Mouse (Mus musculus): ENCODE data around the gene Cox6a2. TPM values are rescaled to one million over a fixed set of nuclear protein-coding genes. Genes with fewer than 3 reads are reported as not detected.

Cox6a2 gene
- total and polyA plus RNA-seq, 3 experiments: 0.70 to 4.1 (median 1.1) TPM

DNA sequence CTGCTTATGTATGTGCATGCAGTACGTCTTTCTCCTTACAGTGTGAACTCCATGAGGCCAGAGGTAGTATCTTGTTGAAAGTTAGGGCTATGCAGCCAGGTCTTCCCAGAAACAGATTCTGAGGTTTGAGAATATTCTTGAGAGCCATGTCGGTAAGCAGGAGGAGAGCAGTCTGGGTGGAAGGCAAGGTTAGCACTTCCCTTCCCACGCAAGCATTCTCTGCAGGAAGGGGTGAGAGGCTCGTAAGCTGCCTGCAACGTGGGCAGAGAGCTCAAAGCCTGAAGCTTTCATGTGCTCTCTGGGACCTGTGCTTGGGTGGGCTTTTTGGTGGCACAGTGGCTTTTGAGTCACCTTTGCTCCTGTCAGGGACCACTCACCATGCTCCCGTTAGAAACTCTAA, 25.6 kb downstream of the Cox6a2 start:
- Histone ChIP-seq H3K79me2 (replicated peaks; ENCODE audit: control insufficient read depth, extremely low read depth, insufficient read depth, poor library complexity, severe bottlenecking) (no peaks in the 10 kb centered on the region), H3K27ac (ENCODE audit: insufficient read depth, low read depth) (no peak overlapping the region), H3K27me3 (replicated peaks) (peaks cover 58% of the 10 kb centered on the region), H3K4me3 (replicated peaks in 1 of 3; ENCODE audit: low read depth in 2 of 3, low read length in 2 of 3, poor library complexity in 1 of 3) (no peak overlapping the region), H3K9me3 (replicated peaks; ENCODE audit: low read length) (no peaks in the 10 kb centered on the region), H3K36me3 (replicated peaks in 1 of 2; ENCODE audit: control insufficient read depth in 1 of 2, insufficient read depth in 1 of 2, low read length in 1 of 2) (no peaks in the 10 kb centered on the region), H3K9ac (ENCODE audit: insufficient read depth, low read depth) (no peak overlapping the region), H3K4me2 (ENCODE audit: insufficient read depth, low read depth, poor library complexity, severe bottlenecking) (no peak overlapping the region), H3K4me1 (ENCODE audit: control insufficient read depth in 1 of 2, insufficient read depth in 2 of 2) (peaks cover 4 to 6% of the 10 kb centered on the region in 2 experiments; a peak in 2 of 4 replicates)
- DNase-seq (ENCODE audit: extremely low read depth): no peak
- dilution Hi-C loops (cut with MboI; ENCODE audit: extremely low pct_ligation_motif_present, extremely low pct_unique_long_range_greater_than_20kb, low sequenced_read_pairs): no loop called here
- TF ChIP-seq TCF12 (IDR thresholded peaks at IDR 0.05; ENCODE audit: low read depth, low read length) (no peak), IRF4 (IDR thresholded peaks at IDR 0.05; ENCODE audit: low read depth, low read length) (no peak), USF2 (conservative IDR thresholded peaks at IDR 0.05; ENCODE audit: low read depth, low read length) (no peak)
- in situ Hi-C loops (cut with MboI; ENCODE audit: low pct_ligation_motif_present, low pct_unique_long_range_greater_than_20kb, low sequenced_read_pairs): no loop called here

DNA sequence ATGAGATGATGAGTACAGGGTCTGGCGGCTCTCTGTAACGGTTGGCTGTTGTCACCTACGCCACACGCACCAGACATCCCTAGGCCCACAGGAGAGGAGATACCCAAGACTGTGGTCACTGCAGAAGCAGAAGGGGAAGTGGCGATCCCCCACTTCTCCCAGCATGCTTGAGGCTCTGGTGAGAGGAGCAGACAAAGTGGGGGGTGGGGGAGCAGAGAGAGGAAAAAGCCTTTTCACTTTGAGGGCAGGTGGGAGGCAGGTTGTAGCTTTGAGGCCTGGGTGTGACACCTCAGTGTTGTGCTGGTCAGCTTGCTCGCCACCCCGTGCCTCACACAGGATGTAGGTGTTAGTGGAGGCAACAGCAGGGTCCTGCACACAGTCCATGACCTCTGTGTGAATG, 26.1 kb downstream of the Cox6a2 start:
- DNase-seq (ENCODE audit: extremely low read depth): no peak
- no peak overlapping the region for H3K9ac ChIP-seq (ENCODE audit: insufficient read depth, low read depth)
- no peak overlapping the region for H3K4me2 ChIP-seq (ENCODE audit: insufficient read depth, low read depth, poor library complexity, severe bottlenecking)
- no peaks in the 10 kb centered on the region for H3K36me3 ChIP-seq (replicated peaks in 1 of 2; ENCODE audit: control insufficient read depth in 1 of 2, insufficient read depth in 1 of 2, low read length in 1 of 2)
- TF ChIP-seq SMC3 (IDR thresholded peaks at IDR 0.05; ENCODE audit: low read depth, low read length): no peak
- no peak for TF ChIP-seq ZC3H11A (IDR thresholded peaks at IDR 0.05; ENCODE audit: low read depth, low read length)
- TF ChIP-seq ZNF384 (IDR thresholded peaks at IDR 0.05; ENCODE audit: low read depth, low read length): no peak
- TF ChIP-seq POLR2AphosphoS2 (IDR thresholded peaks at IDR 0.05; ENCODE audit: low read depth, low read length): no peak
- no peak for TF ChIP-seq MAFK (IDR thresholded peaks at IDR 0.05; ENCODE audit: insufficient replicate concordance, low read length)
- no peak for TF ChIP-seq RCOR1 (conservative IDR thresholded peaks at IDR 0.05; ENCODE audit: low read depth, low read length)
- TF ChIP-seq JUN (IDR thresholded peaks at IDR 0.05; ENCODE audit: insufficient read depth, low read depth, low read length): no peak
- no peak for TF ChIP-seq USF2 (conservative IDR thresholded peaks at IDR 0.05; ENCODE audit: low read depth, low read length)
- no peak for TF ChIP-seq UBTF (IDR thresholded peaks at IDR 0.05; ENCODE audit: low read depth, low read length)
- TF ChIP-seq GABPA (IDR thresholded peaks at IDR 0.05; ENCODE audit: insufficient replicate concordance, low read depth, low read length): no peak
- H3K27ac ChIP-seq (ENCODE audit: insufficient read depth, low read depth): no peak overlapping the region
- no peaks in the 10 kb centered on the region for H3K9me3 ChIP-seq (replicated peaks; ENCODE audit: low read length)
- dilution Hi-C loops (cut with MboI; ENCODE audit: extremely low pct_ligation_motif_present, extremely low pct_unique_long_range_greater_than_20kb, low sequenced_read_pairs): no loop called here
- no peaks in the 10 kb centered on the region for H3K79me2 ChIP-seq (replicated peaks; ENCODE audit: control insufficient read depth, extremely low read depth, insufficient read depth, poor library complexity, severe bottlenecking)
- peaks cover 57% of the 10 kb centered on the region for H3K27me3 ChIP-seq (replicated peaks)
- H3K4me3 ChIP-seq (replicated peaks in 1 of 3; ENCODE audit: low read depth in 2 of 3, low read length in 2 of 3, poor library complexity in 1 of 3): no peak overlapping the region
- H3K4me1 ChIP-seq (ENCODE audit: control insufficient read depth in 1 of 2, insufficient read depth in 2 of 2): peaks cover 4 to 6% of the 10 kb centered on the region in 2 experiments; a peak in 2 of 4 replicates
- in situ Hi-C loops (cut with MboI; ENCODE audit: low pct_ligation_motif_present, low pct_unique_long_range_greater_than_20kb, low sequenced_read_pairs): no loop called here

DNA sequence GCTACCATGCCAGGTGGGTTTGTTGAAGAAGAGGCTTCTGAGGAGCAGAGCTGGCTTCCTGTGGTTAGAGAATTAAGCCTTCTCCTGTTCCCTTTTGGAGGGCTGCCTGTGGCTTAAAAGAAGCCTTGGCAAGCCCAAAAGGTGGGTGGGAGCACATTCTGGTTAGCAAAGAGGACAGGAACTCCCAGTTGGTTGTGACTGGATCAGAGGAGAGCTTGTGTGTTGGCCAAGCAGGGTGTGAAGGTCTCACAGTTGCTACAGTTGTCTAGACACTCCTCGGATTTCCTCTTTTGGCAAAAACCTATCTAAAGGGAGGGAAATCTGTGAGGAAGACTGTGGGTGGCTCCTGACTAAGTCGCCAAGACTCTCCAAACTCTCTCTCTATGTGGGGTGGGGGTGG, 27.8 kb downstream of the Cox6a2 start:
- no peak overlapping the region for H3K4me3 ChIP-seq (replicated peaks in 1 of 3; ENCODE audit: low read depth in 2 of 3, low read length in 2 of 3, poor library complexity in 1 of 3)
- in situ Hi-C loops (cut with MboI; ENCODE audit: low pct_ligation_motif_present, low pct_unique_long_range_greater_than_20kb, low sequenced_read_pairs) (no loop called here), dilution Hi-C loops (cut with MboI; ENCODE audit: extremely low pct_ligation_motif_present, extremely low pct_unique_long_range_greater_than_20kb, low sequenced_read_pairs) (no loop called here)
- TF ChIP-seq PAX5 (IDR thresholded peaks at IDR 0.05; ENCODE audit: low read length): no peak
- TF ChIP-seq SMC3 (IDR thresholded peaks at IDR 0.05; ENCODE audit: low read depth, low read length): no peak
- TF ChIP-seq MAFK (IDR thresholded peaks at IDR 0.05; ENCODE audit: insufficient replicate concordance, low read length): no peak
- no peak for TF ChIP-seq BHLHE40 (IDR thresholded peaks at IDR 0.05; ENCODE audit: low read depth, low read length)
- TF ChIP-seq HCFC1 (IDR thresholded peaks at IDR 0.05; ENCODE audit: low read depth, low read length): no peak
- TF ChIP-seq SIN3A (IDR thresholded peaks at IDR 0.05; ENCODE audit: low read length): no peak
- no peak for TF ChIP-seq MAZ (IDR thresholded peaks at IDR 0.05; ENCODE audit: low read depth, low read length)
- no peak for TF ChIP-seq ZNF384 (IDR thresholded peaks at IDR 0.05; ENCODE audit: low read depth, low read length)
- no peak for TF ChIP-seq EP300 (IDR thresholded peaks at IDR 0.05; ENCODE audit: low read length)
- no peak for TF ChIP-seq MXI1 (IDR thresholded peaks at IDR 0.05; ENCODE audit: low read depth, low read length)
- DNase-seq (ENCODE audit: extremely low read depth): no peak
- H3K79me2 ChIP-seq (replicated peaks; ENCODE audit: control insufficient read depth, extremely low read depth, insufficient read depth, poor library complexity, severe bottlenecking): no peaks in the 10 kb centered on the region
- H3K4me2 ChIP-seq (ENCODE audit: insufficient read depth, low read depth, poor library complexity, severe bottlenecking): no peak overlapping the region
- no peak overlapping the region for H3K27ac ChIP-seq (ENCODE audit: insufficient read depth, low read depth)
- H3K4me1 ChIP-seq (ENCODE audit: control insufficient read depth in 1 of 2, insufficient read depth in 2 of 2): peaks cover 4 to 6% of the 10 kb centered on the region in 2 experiments; a peak in 2 of 4 replicates
- no peaks in the 10 kb centered on the region for H3K36me3 ChIP-seq (replicated peaks in 1 of 2; ENCODE audit: control insufficient read depth in 1 of 2, insufficient read depth in 1 of 2, low read length in 1 of 2)
- H3K9ac ChIP-seq (ENCODE audit: insufficient read depth, low read depth): no peak overlapping the region
- peaks cover 43% of the 10 kb centered on the region for H3K27me3 ChIP-seq (replicated peaks)
- H3K9me3 ChIP-seq (replicated peaks; ENCODE audit: low read length): no peaks in the 10 kb centered on the region

All from CH12.LX (cell line).